Mouse (Mus musculus): ENCODE measurements around the gene Ikzf4.
"Not testable (repeated sequence)": the region's sequence is repeated elsewhere in the genome, so short reads cannot be mapped to it uniquely, and the experiment has no call there.

Gene Ikzf4

DNA sequence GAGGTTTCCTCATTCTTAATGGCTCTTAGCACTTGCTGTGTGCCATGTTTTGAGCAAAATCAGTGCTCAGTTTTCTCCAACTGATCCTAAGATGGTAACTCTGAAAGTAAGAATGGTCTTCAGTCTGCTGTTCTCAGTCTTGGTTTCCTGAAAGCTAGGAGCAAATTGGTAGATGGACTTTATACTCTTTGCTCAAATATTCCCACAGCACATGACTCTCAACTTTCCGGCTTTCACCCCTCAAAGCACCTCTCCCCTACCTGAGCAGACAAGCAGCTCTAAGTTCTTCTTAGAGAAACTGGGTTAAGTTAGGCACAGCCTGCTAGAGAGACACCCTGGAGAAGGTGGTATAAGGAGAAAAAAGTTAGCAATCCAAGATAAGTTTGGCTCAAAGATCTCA is 10.9 kb upstream of the Ikzf4 start:
- H3K27me3 ChIP-seq (ENCODE audit: control insufficient read depth, insufficient read depth, low read length, poor library complexity, severe bottlenecking): no peaks in the 10 kb centered on the region; the same call in 1 of the 2 replicates
- no peaks in the 10 kb centered on the region for H3K36me3 ChIP-seq (ENCODE audit: control insufficient read depth, insufficient read depth, low read length, poor library complexity, severe bottlenecking)
- DNase-seq (ENCODE audit: low read depth, low spot score): no peak

DNA sequence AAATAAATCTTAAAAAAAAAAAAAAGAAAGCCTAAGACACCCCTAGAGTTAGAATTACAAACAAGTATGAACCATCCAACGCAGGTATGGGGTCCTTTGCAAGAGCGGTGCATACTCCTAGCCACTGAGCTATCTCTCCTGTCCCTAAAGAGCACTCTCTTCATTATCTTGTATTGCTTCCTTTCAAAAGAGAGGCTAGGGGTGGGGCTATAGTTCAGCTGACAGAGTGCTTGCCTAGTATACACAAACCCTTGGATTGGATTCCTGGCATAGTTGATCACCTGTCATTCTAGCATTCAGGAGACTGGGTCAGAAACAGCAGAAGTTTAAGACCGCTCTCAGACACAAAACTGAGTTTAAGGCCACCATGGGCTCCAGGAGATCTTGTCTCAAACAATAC is 9.5 kb upstream of the Ikzf4 start:
- DNase-seq (ENCODE audit: low read depth, low spot score): no peak
- no peaks in the 10 kb centered on the region for H3K36me3 ChIP-seq (ENCODE audit: control insufficient read depth, insufficient read depth, low read length, poor library complexity, severe bottlenecking)
- no peaks in the 10 kb centered on the region; the same call in 1 of the 2 replicates for H3K27me3 ChIP-seq (ENCODE audit: control insufficient read depth, insufficient read depth, low read length, poor library complexity, severe bottlenecking)

DNA sequence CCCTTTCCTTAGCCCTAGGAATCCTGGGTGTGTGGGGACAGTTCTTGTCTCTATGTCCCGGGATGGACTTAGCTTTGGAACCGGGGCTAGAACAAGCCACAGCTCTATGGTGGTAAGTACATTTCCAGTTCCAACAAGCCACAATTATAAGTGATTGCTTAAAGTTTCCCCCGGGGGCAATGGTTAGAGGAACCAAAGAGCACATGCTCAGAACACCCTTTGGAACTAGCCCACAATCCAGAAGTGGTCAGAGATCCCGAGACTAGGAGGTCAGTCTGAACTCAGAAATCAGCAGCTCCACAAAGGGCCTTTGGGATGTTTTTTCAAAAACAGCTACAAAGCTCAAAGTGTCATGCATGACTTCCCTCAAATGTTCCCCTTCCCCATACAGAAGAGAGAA is 8.1 kb upstream of the Ikzf4 start:
- Histone ChIP-seq H3K27me3 (ENCODE audit: control insufficient read depth, insufficient read depth, low read length, poor library complexity, severe bottlenecking) (no peaks in the 10 kb centered on the region; the same call in 1 of the 2 replicates), H3K36me3 (ENCODE audit: control insufficient read depth, insufficient read depth, low read length, poor library complexity, severe bottlenecking) (no peaks in the 10 kb centered on the region)
- no peak for DNase-seq (ENCODE audit: low read depth, low spot score)

DNA sequence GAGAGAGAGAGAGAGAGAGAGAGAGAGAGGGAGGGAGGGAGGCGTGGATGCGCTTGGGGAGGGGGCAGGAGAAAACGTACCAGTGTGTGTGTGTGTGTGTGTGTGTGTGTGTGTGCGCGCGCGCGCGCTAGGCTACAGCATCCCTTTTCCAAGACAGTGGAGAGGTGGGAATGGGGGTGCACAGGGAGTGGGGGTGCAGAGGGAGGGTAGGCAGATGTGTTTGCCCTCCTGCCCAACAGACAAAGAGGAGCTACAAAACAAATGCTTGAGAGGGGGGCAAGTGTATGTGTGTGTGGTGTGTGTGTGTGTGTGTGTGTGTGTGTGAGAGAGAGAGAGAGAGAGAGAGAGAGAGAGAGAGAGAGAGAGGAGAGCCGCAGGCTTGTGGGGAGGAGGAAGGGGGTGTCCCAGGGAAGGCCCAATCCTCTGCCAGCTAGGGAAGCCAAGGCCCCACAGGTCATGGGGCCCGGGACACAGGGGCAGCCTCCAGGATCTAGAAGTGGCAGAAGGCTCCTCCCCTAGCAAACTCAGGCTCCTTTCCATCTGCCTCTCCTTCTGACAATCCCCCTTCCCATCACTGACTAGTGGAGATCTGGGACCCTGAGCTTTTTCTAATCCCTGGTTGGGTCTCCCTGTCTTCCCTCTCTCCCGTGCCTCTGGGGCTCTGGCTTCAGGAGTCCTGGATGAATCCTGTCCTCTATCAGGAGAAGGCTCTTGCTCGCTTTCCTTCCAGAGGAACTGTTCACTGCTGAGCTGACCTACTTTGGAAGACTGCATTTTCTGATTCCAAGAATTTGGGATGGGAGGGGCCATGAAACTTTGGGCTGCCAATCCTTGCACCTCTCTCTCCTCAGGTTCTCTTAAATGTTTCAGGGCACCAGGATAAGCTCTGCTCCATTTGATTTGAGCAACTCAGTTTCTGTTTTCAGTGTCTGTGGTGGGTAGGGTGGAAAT is 623 bp upstream of the Ikzf4 start:
- Histone ChIP-seq H3K27me3 (ENCODE audit: control insufficient read depth, insufficient read depth, low read length, poor library complexity, severe bottlenecking) (no peaks in the 10 kb centered on the region), H3K36me3 (ENCODE audit: control insufficient read depth, insufficient read depth, low read length, poor library complexity, severe bottlenecking) (no peaks in the 10 kb centered on the region)
- DNase-seq (ENCODE audit: low read depth, low spot score): peak; percentile 13

DNA sequence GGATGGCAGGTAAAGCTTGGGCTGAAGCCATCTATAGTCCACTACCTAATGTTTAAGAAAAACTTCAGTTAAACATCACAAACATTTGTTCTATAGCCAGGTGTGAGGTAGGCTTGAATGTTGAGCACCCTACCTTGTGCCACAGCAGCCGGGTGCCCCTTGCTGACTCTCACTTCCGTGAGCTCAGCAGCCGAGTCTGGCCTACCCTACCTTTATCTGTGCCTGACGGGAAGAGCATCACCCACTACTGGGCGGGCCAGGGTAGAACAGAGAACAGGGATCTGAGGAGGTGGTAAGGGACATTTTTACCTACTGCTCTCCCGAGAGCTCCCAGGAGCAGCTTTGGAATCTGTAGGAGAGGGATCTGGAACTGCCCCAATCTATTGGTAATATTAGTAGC is 3.0 kb downstream of the Ikzf4 start:
- H3K36me3 ChIP-seq (ENCODE audit: control insufficient read depth, insufficient read depth, low read length, poor library complexity, severe bottlenecking): no peaks in the 10 kb centered on the region
- H3K27me3 ChIP-seq (ENCODE audit: control insufficient read depth, insufficient read depth, low read length, poor library complexity, severe bottlenecking): no peaks in the 10 kb centered on the region
- DNase-seq (ENCODE audit: low read depth, low spot score): no peak

DNA sequence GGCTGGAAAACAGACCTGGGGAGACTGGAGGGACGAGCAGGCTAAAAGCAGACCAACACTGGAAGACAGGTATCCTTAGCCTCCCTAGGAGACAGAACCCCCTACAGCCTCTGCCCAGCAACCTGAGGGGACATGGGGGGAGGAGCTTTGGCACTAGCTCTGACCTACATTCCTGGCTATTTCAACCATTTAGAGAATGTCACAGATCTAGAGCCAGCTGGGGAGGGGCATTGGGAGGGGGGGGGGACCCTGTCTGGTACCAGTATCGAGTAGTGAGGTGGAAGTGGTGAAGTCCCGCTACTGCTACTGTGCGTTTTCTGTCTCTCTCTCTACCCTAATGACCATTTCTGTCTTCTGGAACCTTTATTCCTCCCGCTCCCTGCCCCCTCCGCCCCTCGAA is 3.9 kb downstream of the Ikzf4 start:
- DNase-seq (ENCODE audit: low read depth, low spot score): no peak
- H3K27me3 ChIP-seq (ENCODE audit: control insufficient read depth, insufficient read depth, low read length, poor library complexity, severe bottlenecking): no peaks in the 10 kb centered on the region
- H3K36me3 ChIP-seq (ENCODE audit: control insufficient read depth, insufficient read depth, low read length, poor library complexity, severe bottlenecking): no peaks in the 10 kb centered on the region

DNA sequence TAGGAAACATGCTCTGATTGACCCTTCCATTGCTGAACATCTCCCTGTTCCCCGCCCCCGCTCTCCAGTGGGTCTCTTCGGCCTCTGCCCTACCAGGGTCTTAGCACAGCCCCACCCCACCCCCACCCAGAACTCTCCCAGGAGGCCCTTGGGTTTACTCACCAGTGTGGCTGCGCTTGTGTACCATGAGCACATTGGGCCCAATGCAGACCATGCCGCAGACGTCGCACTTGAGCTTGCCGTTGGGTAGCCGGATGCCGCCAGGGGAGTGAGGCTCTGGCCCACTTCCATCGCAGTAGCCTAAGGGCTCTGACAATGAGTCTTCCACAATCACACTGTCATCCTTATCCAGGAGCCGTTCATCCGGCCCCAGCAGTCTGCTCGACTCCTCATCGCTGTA is 4.9 kb downstream of the Ikzf4 start:
- H3K36me3 ChIP-seq (ENCODE audit: control insufficient read depth, insufficient read depth, low read length, poor library complexity, severe bottlenecking): no peaks in the 10 kb centered on the region
- no peaks in the 10 kb centered on the region for H3K27me3 ChIP-seq (ENCODE audit: control insufficient read depth, insufficient read depth, low read length, poor library complexity, severe bottlenecking)
- DNase-seq (ENCODE audit: low read depth, low spot score): no peak

DNA sequence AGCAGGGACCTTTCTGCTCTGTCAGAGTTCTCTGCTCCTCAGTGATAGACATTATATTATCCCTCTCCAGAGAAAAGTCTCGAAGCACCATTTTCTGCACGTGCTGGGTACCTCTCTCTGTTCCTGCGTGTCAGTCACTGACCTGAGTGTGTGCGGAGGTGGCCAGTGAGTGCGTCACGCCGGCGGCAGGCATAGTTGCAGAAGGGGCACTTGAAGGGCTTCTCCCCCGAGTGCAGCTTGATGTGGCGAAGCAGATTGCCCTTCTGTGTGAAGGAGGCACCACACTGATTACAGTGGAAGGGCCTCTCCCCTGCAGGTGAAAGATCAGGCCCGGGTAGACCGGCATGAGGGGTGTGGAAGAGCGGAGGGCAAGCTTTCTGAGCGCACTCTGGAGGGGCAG is 5.8 kb downstream of the Ikzf4 start:
- H3K36me3 ChIP-seq (ENCODE audit: control insufficient read depth, insufficient read depth, low read length, poor library complexity, severe bottlenecking): no peaks in the 10 kb centered on the region
- DNase-seq (ENCODE audit: low read depth, low spot score): no peak
- no peaks in the 10 kb centered on the region for H3K27me3 ChIP-seq (ENCODE audit: control insufficient read depth, insufficient read depth, low read length, poor library complexity, severe bottlenecking)

DNA sequence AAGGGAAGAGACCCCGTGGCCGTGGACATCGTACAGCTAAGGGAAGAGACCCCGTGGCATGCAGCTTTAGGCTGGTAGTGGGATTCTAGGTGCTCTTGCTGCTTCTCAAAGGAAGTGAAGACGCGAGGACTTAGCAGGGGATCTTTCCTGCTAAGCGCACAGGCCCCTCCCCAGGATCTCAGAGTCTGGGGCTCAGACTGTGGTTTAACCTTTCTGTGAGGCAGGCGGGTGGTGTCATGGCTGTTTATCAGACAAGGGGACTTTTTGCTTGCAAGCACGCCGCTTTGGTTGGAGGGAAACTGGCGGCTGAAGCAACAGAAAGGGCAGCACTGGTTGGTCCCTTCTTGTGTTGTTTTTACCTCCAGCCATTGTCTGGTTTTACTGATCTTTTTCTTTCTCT is 8.8 kb downstream of the Ikzf4 start:
- H3K27me3 ChIP-seq (ENCODE audit: control insufficient read depth, insufficient read depth, low read length, poor library complexity, severe bottlenecking): no peaks in the 10 kb centered on the region
- DNase-seq (ENCODE audit: low read depth, low spot score): peak; percentile 39
- no peaks in the 10 kb centered on the region for H3K36me3 ChIP-seq (ENCODE audit: control insufficient read depth, insufficient read depth, low read length, poor library complexity, severe bottlenecking)

DNA sequence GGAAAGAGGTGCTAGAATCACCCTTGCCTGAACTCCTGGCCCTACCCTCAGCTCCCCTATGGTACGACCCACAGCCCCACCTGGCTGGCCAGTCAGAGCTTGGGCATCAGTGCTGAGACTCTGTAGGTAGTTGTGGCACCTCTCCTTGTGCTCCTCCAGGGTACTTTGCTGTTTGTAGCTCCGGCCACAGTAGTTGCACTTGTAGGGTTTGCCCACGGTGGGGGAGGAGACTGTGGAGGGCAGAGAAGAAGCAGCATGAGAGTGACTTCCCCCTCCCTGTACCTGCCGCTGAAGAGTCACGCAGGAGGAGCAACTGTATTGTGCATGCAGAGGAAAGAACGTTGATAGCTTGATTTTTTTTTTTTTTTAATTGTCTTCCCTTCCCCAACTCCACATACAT is 9.2 kb downstream of the Ikzf4 start:
- H3K36me3 ChIP-seq (ENCODE audit: control insufficient read depth, insufficient read depth, low read length, poor library complexity, severe bottlenecking): no peaks in the 10 kb centered on the region
- H3K27me3 ChIP-seq (ENCODE audit: control insufficient read depth, insufficient read depth, low read length, poor library complexity, severe bottlenecking): no peaks in the 10 kb centered on the region
- peak; percentile 41 for DNase-seq (ENCODE audit: low read depth, low spot score)

DNA sequence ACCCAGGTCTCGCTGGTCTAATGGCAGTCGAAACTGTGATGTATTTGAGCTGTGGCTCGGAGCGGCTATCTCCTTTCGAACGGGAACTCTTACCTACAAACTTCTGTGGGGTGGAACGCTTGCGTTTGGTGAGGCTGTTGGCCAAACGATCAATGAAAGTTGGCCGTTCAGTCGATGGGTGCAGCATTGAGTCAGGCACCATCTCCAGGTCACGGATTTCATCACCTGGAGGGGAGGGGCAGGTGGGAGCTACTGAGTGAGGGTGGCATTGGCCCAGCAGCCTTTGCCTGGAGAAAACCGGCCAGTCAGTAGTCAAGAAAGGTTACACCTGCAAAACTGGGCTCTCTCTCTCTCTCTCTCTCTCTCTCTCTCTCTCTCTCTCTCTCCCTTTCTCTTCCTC is 10.1 kb downstream of the Ikzf4 start:
- H3K27me3 ChIP-seq (ENCODE audit: control insufficient read depth, insufficient read depth, low read length, poor library complexity, severe bottlenecking): no peaks in the 10 kb centered on the region
- DNase-seq (ENCODE audit: low read depth, low spot score): no peak

DNA sequence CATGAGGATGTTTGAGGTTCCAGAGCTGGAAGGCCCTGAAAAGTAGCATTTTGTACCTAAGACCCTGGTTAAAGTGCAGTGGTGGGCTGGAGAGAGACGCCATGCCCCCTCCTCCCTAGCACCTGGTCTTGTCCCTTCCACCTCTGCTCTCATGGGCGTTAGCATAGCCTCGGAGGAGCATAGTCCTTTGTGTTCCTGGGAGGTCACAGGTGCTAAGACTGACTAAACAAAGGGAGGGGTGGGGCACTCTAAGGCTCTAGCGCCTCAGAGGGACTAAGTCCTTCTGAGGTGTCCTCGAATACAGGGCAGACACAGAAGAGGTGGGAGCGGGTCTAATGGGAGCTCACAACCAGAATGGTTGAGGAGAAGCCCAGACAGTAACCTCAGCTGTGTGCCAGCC is 14.2 kb downstream of the Ikzf4 start:
- Histone ChIP-seq H3K36me3 (ENCODE audit: control insufficient read depth, insufficient read depth, low read length, poor library complexity, severe bottlenecking) (no peaks in the 10 kb centered on the region), H3K27me3 (ENCODE audit: control insufficient read depth, insufficient read depth, low read length, poor library complexity, severe bottlenecking) (no peaks in the 10 kb centered on the region)
- no peak for DNase-seq (ENCODE audit: low read depth, low spot score)

More for the DNA sequence above, 10.1 kb downstream of the Ikzf4 start:
- no peaks in the 10 kb centered on the region for H3K36me3 ChIP-seq (ENCODE audit: control insufficient read depth, insufficient read depth, low read length, poor library complexity, severe bottlenecking)

DNA sequence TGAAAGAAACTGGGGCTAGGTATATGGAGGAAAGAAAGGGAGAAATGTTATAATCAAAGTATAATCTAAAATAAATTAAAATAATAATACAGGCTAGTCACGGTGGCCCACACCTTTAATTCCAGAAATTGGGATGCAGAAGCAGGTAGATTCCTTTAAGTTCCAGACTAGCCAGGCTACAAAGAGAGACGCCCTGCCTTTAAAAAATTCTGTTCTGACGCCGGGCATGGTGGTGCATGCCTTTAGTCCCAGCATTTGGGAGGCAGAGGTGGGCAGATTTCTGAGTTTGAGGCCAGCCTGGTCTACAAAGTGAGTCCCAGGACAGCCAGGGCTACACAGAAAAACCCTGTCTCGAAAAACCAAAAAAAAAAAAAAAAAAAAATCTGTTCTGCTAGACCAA is 15.5 kb downstream of the Ikzf4 start:
- not testable (repeated sequence) for H3K27me3 ChIP-seq (ENCODE audit: control insufficient read depth, insufficient read depth, low read length, poor library complexity, severe bottlenecking); H3K36me3 ChIP-seq (ENCODE audit: control insufficient read depth, insufficient read depth, low read length, poor library complexity, severe bottlenecking); DNase-seq (ENCODE audit: low read depth, low spot score)

DNA sequence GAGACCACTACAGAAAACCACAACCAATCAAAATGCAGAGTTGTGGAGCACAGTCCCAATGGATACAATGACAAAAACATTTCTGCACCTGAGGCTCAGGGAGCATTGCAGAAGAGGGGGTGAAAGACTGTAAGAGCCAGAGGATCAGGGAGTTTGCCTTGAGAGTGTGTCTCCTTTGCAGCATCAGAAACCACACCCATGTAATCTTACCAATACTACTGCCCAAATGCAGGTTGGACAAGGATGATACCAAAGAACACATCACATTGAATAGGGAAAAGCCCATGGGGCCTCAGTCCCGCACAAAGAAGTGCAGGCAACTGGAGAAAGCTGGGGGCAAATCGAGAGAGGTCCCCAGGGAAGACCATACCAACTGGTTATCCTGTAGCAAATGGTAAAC is 16.0 kb downstream of the Ikzf4 start:
- no peaks in the 10 kb centered on the region for H3K36me3 ChIP-seq (ENCODE audit: control insufficient read depth, insufficient read depth, low read length, poor library complexity, severe bottlenecking)
- H3K27me3 ChIP-seq (ENCODE audit: control insufficient read depth, insufficient read depth, low read length, poor library complexity, severe bottlenecking): no peaks in the 10 kb centered on the region
- no peak for DNase-seq (ENCODE audit: low read depth, low spot score)

DNA sequence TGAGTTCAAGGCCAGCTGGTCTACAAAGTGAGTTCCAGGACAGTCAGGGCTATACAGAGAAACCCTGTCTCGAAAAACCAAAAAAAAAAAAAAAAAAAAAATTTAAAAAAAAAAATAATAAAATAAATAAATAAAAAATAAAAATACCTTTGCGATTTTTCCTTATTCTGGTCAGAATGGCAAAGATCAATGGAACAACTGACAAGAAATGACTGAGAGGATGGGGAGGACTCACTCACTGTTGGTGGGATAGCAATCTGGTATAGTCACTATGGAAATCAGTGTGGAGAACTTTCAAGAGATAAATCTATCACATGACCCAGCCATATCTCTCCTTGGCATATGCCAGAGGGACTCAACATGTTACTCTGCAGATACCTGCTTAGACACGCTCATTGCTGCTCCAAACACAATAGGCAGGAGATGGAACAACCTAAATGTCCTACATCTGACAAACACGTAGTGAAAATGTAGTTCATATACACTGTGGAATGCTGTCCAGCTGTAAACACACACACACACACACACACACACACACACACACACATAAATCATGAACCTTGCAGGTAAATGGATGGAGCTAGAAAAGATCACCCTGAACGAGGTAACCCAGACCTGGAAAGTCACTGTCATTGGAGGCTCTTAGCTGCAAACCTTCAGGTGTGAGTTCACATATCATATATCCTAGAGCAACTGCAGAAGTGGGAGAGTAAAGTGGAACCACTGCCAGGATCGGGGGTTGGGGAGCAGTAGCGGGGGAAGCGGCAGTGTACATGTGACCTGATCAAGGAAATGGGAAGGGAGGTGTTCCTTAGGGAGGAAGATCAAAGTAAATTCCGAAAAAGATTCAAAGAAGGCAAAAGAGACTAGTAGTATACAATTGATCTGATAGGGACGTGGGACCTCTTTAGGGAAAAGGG is 18.1 kb downstream of the Ikzf4 start:
- peak; percentile 15 for DNase-seq (ENCODE audit: low read depth, low spot score)
- no peaks in the 10 kb centered on the region for H3K27me3 ChIP-seq (ENCODE audit: control insufficient read depth, insufficient read depth, low read length, poor library complexity, severe bottlenecking)
- peaks cover 5% of the 10 kb centered on the region; the same call in 1 of the 2 replicates for H3K36me3 ChIP-seq (ENCODE audit: control insufficient read depth, insufficient read depth, low read length, poor library complexity, severe bottlenecking)
